Comparison of ENCODE assay signal across 30 mouse cellular contexts in the genomic region with DNA sequence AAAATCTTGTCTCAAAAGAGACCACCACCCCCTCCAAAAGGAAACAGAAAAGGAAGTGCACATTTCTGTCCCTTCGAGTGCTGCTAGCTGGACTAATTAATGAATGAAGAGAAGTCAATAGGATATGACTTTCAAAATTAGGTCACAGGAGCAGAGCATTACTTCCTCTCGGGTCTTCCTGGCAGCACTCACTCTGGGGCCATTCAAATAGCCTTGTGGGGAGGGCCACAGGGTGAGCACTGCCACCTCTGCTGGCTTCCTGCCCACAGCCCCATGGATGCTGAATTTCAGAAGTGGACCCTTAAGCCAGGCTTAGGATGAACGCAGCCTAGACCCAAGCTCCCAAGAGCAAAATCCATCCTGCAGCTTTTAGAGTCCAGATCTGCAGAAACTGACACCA. TPM values are rescaled to one million over a fixed set of nuclear protein-coding genes. Genes with fewer than 3 reads are reported as not detected.
A peak's percentile ranks its signal among the peaks of the same experiment; 100 is the strongest.
DNase-seq lines count a peak whose midpoint lies in the region; ATAC-seq lines count a peak whose summit lies in the region.
"Had no signal": no experiment of that assay in that cellular context is flagged by ENCODE, and none has a peak within 500 bp of the region (broad histone marks: within the 10 kb centered on the region; RNA-seq: fewer than 3 reads in every experiment).

No protein-coding gene starts in this region.

- DNase-seq in forebrain, embryonic 14.5 days (ENCODE audit: low spot score) = no peak
- peak; percentile 34 for DNase-seq in retina, postnatal 1 day
- DNase-seq in retina, embryonic 14.5 days (ENCODE audit: low spot score) = no peak
- DNase-seq in adrenal gland, adult 2 months = no peak
- no peak for DNase-seq in gastrocnemius, postnatal 14 days
- DNase-seq: adrenal gland, postnatal 10 days; adrenal gland, postnatal 36 days; cerebellum, adult 2 months; cerebellum, adult 9-11 months; cerebellum, postnatal 25 days; embryo, embryonic 11 days; forebrain, postnatal 0 days; gastrocnemius, adult 2 months; gastrocnemius, postnatal 25 days; heart, adult 2 months; heart, postnatal 14 days; heart, postnatal 4 days had no signal

- H3K9ac ChIP-seq in forebrain, embryonic 12.5 days = 0 out of 2 replicates have a peak overlapping the region, but pooled peaks have one; percentile 0
- H3K9ac ChIP-seq in forebrain, embryonic 14.5 days (ENCODE audit: low read length) = no peak overlapping the region
- H3K9ac ChIP-seq: embryonic facial prominence, embryonic 13.5 days; forebrain, embryonic 13.5 days; forebrain, postnatal 0 days; heart, embryonic 13.5 days; hindbrain, embryonic 12.5 days; hindbrain, embryonic 15.5 days; intestine, embryonic 15.5 days had no signal

- WGBS in forebrain, embryonic 12.5 days = 65% methylated on average over 3 of the region's 3 CpGs
- whole genome bisulfite sequencing in forebrain, embryonic 14.5 days = 58% methylated on average over 3 of the region's 3 CpGs

- peaks cover 38% of the 10 kb centered on the region for H3K4me1 ChIP-seq in forebrain, embryonic 12.5 days
- peaks cover 15% of the 10 kb centered on the region; the same call in 1 of the 2 replicates for H3K4me1 ChIP-seq in forebrain, embryonic 14.5 days (ENCODE audit: control insufficient read depth, insufficient read depth, low read length)

- 0 out of 2 replicates have a peak, but pooled peaks cover 6% of the 10 kb centered on the region for H3K36me3 ChIP-seq in forebrain, embryonic 12.5 days (replicated peaks)
- H3K36me3 ChIP-seq in forebrain, embryonic 14.5 days (ENCODE audit: control insufficient read depth, insufficient read depth, low read length) = peaks cover 6% of the 10 kb centered on the region; the same call in 1 of the 2 replicates
- H3K36me3 ChIP-seq: hindbrain, embryonic 12.5 days; hindbrain, embryonic 15.5 days; intestine, embryonic 15.5 days had no signal

- intact Hi-C loops in gastrocnemius, postnatal 14 days (cut with DNase I; ENCODE audit: low total_unique reads) = no loop called here

- H3K9me3 ChIP-seq in forebrain, embryonic 12.5 days = no peaks in the 10 kb centered on the region
- no peaks in the 10 kb centered on the region for H3K9me3 ChIP-seq in forebrain, embryonic 14.5 days (replicated peaks; ENCODE audit: control insufficient read depth, low read length)
- H3K9me3 ChIP-seq: embryonic facial prominence, embryonic 10.5 days; embryonic facial prominence, embryonic 13.5 days; forebrain, embryonic 13.5 days; heart, embryonic 10.5 days; heart, embryonic 13.5 days; hindbrain, embryonic 12.5 days; hindbrain, embryonic 15.5 days; intestine, embryonic 15.5 days had no signal

- ATAC-seq in forebrain, embryonic 12.5 days (ENCODE audit: low FRiP score) = no peak
- no peak for ATAC-seq in forebrain, embryonic 14.5 days
- peak; percentile 52 for ATAC-seq in granulocyte monocyte progenitor cell, adult 5-6 weeks (replicated peaks; ENCODE audit: poor library complexity, severe bottlenecking)
- ATAC-seq: activated CD4-positive, CD25-positive, alpha-beta regulatory T cell, adult 4 months; CD4-positive, CD25-positive, alpha-beta regulatory T cell, adult 4 months; forebrain, embryonic 13.5 days; forebrain, postnatal 0 days; intestine, embryonic 15.5 days had no signal

- no peak overlapping the region for H3K27ac ChIP-seq in forebrain, embryonic 12.5 days
- no peak overlapping the region for H3K27ac ChIP-seq in forebrain, embryonic 14.5 days (ENCODE audit: low read depth, low read length)
- H3K27ac ChIP-seq: embryonic facial prominence, embryonic 10.5 days; embryonic facial prominence, embryonic 13.5 days; forebrain, embryonic 13.5 days; gastrocnemius, adult 2 months; heart, adult 2 months; heart, embryonic 10.5 days; heart, embryonic 13.5 days; hindbrain, embryonic 12.5 days; hindbrain, embryonic 15.5 days; intestine, embryonic 15.5 days had no signal

- no peak overlapping the region for H3K4me2 ChIP-seq in forebrain, embryonic 12.5 days
- H3K4me2 ChIP-seq in forebrain, embryonic 14.5 days (ENCODE audit: low read length) = no peak overlapping the region
- H3K4me2 ChIP-seq: embryonic facial prominence, embryonic 13.5 days; forebrain, embryonic 13.5 days; heart, embryonic 13.5 days; hindbrain, embryonic 12.5 days; hindbrain, embryonic 15.5 days; intestine, embryonic 15.5 days had no signal

- peaks cover 36% of the 10 kb centered on the region for H3K27me3 ChIP-seq in forebrain, embryonic 12.5 days
- H3K27me3 ChIP-seq in forebrain, embryonic 14.5 days (replicated peaks; ENCODE audit: control insufficient read depth, insufficient read depth, low read length) = peaks cover 10% of the 10 kb centered on the region

- no peak overlapping the region for H3K4me3 ChIP-seq in forebrain, embryonic 12.5 days (replicated peaks)
- H3K4me3 ChIP-seq in forebrain, embryonic 14.5 days (ENCODE audit: low read depth, low read length) = no peak overlapping the region
- H3K4me3 ChIP-seq: embryonic facial prominence, embryonic 10.5 days; embryonic facial prominence, embryonic 13.5 days; erythroblast, embryonic 14.5 days; forebrain, embryonic 13.5 days; gastrocnemius, adult 2 months; heart, adult 2 months; heart, embryonic 10.5 days; heart, embryonic 13.5 days; hindbrain, embryonic 12.5 days; hindbrain, embryonic 15.5 days; intestine, embryonic 15.5 days had no signal

RNA-seq across cellular contexts. Expression of gene Kdm2b, which starts 33.6 kb away (rescaled TPM):
- 108 and 118 TPM in 2 replicates for polyA plus RNA-seq in forebrain, embryonic 12.5 days (2016; fragmentation: Nextera tagmentation; extraction: Ambion mirVana)
- 73.8 and 94.1 TPM in 2 replicates for polyA plus RNA-seq in forebrain, embryonic 14.5 days (2014; fragmentation: Nextera tagmentation; extraction: Ambion mirVana)
- 42.8 and 63.5 TPM in 2 replicates for total RNA-seq in granulocyte monocyte progenitor cell, adult 5-6 weeks (2014; fragmentation: Nextera tagmentation)
- total RNA-seq in granulocyte monocyte progenitor cell, adult 5-6 weeks (2017) = 54.8 and 58.7 TPM in 2 replicates
- 10 to 100 TPM; 13.5 to 15.0 TPM for total RNA-seq in adrenal gland, adult 2 months (2021)
- 11.7 and 12.5 TPM in 2 replicates for polyA plus RNA-seq in adrenal gland, adult 2 months (2012; rRNA removed)
- 10 to 100 TPM; 13.4 to 14.4 TPM for total RNA-seq in gastrocnemius, postnatal 14 days (2021)

RNA-seq across cellular contexts. Expression of gene Orai1, which starts 58.8 kb away (rescaled TPM):
- 10.4 and 11.4 TPM in 2 replicates for polyA plus RNA-seq in forebrain, embryonic 12.5 days (2016; fragmentation: Nextera tagmentation; extraction: Ambion mirVana)
- polyA plus RNA-seq in forebrain, embryonic 14.5 days (2014; fragmentation: Nextera tagmentation; extraction: Ambion mirVana) = 13.3 and 13.8 TPM in 2 replicates
- 40.9 and 43.8 TPM in 2 replicates for total RNA-seq in granulocyte monocyte progenitor cell, adult 5-6 weeks (2014; fragmentation: Nextera tagmentation)
- total RNA-seq in granulocyte monocyte progenitor cell, adult 5-6 weeks (2017) = 15.6 and 22.4 TPM in 2 replicates
- 10 to 100 TPM in 1 of 2 experiments, 1 to 10 TPM in 1; 9.8 to 13.6 TPM for total RNA-seq in adrenal gland, adult 2 months (2021)
- polyA plus RNA-seq in adrenal gland, adult 2 months (2012; rRNA removed) = 56.8 and 67.8 TPM in 2 replicates
- 10 to 100 TPM; 39.5 to 47.6 TPM for total RNA-seq in gastrocnemius, postnatal 14 days (2021)
